Mouse (Mus musculus): ENCODE results near the gene Lmx1b.

Lmx1b gene

DNA sequence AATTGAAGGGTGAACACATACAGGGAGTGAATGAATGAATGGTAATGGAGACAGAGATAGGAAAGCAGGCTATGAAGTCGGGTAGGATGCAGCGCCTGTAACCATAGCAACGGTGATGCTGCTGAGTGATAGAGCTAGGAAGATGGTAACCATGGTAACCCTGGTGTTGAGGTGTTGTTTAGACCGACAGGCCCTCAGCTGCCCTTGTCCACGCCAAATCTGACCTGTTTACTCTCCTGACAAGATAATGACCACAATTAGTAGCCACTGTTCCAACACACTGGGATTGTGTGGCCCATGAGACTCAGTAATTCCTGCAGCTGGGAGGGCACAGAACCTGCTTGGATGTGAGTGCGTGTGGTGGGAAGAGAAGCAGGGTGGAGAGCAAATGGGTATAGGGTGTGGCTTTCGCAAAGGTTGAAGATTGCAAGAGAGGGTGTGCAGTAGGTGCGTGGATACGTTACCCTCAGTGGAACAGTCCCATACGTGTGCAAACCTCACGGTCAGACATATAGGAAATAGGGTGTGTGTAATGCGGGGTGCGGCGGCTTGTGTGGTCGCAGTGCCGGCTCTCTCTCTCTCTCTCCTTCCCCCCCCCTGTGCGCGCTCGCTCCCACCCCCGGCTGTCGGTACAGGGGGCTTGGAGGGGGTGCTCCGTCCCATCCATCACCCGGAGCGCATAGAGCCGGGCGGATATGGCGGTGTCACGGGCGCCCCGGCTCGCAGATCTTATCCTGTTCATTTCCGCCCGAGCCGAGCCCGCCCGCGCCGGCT, 96.7 kb downstream of the Lmx1b start:
- in situ Hi-C loops (cut with MseI, MboI), result no loop called here

DNA sequence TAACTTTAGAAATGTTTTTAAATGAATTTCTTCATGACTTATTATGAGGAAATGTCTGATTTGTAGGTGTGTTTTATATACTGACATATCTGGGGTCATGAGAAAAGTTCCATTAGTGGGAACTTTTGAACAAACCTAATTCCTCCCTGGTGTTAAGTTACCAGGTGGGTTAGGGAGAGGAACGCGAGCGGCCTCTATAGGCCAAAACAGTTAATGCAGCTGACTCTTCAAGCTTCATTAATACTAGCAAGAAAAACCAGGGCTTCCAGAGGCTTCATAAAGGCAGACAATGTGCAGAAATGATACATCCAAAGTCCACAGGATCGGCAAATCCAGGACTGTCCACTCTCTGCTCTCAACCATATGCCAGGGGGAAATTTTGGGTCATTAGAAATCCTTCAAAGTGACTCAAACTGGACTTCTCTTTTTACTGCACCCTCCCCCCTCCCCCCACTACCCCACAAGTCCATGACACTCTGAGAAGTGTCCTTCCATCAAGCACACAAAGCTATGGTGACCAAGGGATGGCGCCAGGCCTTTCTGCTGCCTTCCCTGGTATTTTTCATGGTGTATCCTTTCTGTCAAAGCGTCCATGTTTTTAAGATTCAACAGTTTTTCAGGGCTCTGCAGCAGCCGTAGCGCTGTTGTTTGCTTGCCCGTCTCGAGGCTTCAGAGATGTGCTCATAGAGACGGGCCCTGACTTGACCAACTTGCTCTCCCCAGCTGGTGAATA, 97.4 kb downstream of the Lmx1b start:
- in situ Hi-C loops (cut with MseI, MboI), result no loop called here

DNA sequence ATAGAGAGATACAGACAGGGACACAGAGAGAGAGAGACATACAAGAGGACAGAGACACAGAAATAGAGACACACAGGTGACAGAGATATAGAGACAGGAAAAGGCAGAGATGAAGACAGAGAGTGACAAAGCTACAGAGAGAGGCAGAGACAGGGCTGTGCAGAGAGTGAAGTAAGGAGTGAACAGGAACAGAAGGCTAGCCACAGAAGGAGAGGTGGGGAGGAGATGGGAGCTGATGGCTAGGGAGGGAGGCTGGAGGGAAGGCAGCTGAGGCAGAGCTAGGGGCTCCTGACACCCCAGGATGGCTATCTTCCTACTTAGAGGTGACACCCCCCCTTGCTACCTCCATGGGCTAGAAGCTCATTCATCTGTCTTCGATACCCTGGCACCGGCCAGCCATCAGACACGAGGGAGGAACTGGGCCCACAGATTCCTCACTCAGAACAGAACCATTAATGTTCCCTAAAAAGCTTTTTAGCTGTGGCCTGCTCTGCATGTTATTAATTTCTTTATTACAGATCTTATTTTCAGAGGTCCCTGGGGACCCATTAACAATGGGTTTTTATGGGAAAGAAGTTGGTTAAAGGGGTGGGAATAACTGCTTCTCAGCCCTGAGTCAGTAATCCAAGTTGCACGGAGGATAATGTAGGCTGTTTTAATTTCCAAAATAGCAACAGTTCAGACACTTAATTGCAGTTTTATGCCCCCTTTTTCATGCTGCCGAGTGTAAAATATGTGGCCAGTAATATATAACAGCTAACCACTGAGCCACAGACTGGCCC, 114.8 kb downstream of the Lmx1b start:
- in situ Hi-C loops (cut with MseI, MboI), result no loop called here

DNA sequence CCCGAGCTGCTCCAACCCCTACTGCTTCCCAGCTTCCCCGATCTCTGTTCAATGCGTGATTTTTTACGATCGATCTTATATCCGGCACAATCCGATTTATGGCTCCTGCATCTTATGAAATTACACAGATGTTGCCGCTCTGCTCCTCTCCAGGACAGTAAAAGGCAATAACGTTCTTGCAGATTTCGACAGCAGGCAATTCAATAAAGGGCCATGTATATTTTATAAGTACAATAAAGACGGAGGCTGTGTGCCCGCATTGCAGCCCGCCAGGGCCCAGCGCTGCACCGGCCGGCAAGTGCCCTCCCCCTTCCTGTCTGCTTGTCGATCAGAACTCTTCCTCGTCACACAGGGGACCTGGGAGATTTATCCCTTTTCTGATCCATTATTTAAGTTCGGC, 124.5 kb downstream of the Lmx1b start:
- in situ Hi-C loops (cut with MseI, MboI), result no loop called here

DNA sequence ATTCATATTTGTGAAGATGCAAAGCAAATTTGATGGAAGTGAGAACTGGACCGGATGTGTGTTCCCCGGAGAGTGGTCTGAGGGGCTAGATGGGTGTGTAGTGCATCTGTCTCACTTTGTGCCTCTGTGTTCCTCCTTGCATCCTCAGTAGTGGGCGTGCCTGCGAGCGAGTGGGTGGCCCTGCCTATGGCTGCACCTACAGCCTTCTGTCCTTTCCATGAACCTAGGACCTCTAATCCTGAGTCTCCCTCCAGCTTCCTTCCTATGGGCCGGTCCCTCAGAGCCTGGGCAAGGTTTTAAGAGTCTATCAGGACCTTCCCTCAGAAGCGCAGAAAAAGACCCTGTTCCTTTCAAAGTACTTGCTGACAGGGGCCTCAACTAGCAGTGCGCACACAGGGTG, 124.9 kb downstream of the Lmx1b start:
- in situ Hi-C loops (cut with MseI, MboI), result no loop called here

Data from mouse trophoblast stem cell (cell line).